Mouse (Mus musculus): ENCODE data around the gene Serpine1. TPM values are rescaled to one million over a fixed set of nuclear protein-coding genes. Genes with fewer than 3 reads are reported as not detected.

Gene Serpine1
- polyA plus RNA-seq, 1 experiment, result 4.1 TPM

- Histone ChIP-seq H3K4me3 (ENCODE audit: control insufficient read depth, insufficient read depth, low read length) (no peak overlapping the region), H3K4me1 (replicated peaks; ENCODE audit: control insufficient read depth, insufficient read depth, low read length) (no peaks in the 10 kb centered on the region), H3K27ac (ENCODE audit: control insufficient read depth, insufficient read depth, low read length) (no peak overlapping the region), H3K36me3 (ENCODE audit: control insufficient read depth, insufficient read depth, low read length) (no peaks in the 10 kb centered on the region), H3K27me3 (ENCODE audit: control insufficient read depth, insufficient read depth, low read length) (no peaks in the 10 kb centered on the region)
- 89% methylated on average over 3 of the region's 3 CpGs for WGBS
- no peak for DNase-seq
- TF ChIP-seq POLR2A (IDR thresholded peaks at IDR 0.05; ENCODE audit: control insufficient read depth, extremely low read depth, insufficient read depth, low read length, poor library complexity), result no peak
- no peak for TF ChIP-seq CTCF (IDR thresholded peaks at IDR 0.05; ENCODE audit: borderline replicate concordance, control insufficient read depth, extremely low read depth, insufficient read depth, low read length, poor library complexity)
These were observed 13.7 kb upstream of the Serpine1 start for GRCm38 (mm10) chr5:137085731-137086130.

DNA sequence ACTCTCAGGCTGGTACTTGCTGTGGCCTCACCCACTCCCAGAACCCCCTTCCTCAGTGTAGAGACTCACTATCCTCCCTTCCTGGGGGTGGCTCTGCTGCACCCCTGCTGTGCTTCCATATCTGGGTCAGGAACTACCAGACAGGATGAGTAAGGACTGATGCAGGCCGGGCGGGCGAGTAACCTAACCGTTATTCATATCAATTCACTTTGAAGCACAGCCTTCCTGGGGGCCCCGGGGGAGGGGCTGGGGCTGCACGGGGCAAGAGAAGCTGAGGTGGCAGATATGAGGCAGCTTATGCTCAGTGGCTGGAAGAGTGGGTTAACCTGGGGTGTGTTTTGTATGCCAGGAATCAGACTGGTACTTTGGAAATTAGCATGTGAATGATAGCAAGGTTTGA lies 13.0 kb upstream of the Serpine1 start:
- TF ChIP-seq POLR2A (IDR thresholded peaks at IDR 0.05; ENCODE audit: control insufficient read depth, extremely low read depth, insufficient read depth, low read length, poor library complexity) (no peak), CTCF (IDR thresholded peaks at IDR 0.05; ENCODE audit: borderline replicate concordance, control insufficient read depth, extremely low read depth, insufficient read depth, low read length, poor library complexity) (no peak)
- no peak for DNase-seq
- no peaks in the 10 kb centered on the region for H3K4me1 ChIP-seq (replicated peaks; ENCODE audit: control insufficient read depth, insufficient read depth, low read length)
- no peaks in the 10 kb centered on the region for H3K36me3 ChIP-seq (ENCODE audit: control insufficient read depth, insufficient read depth, low read length)
- H3K27me3 ChIP-seq (ENCODE audit: control insufficient read depth, insufficient read depth, low read length), result no peaks in the 10 kb centered on the region
- no peak overlapping the region for H3K27ac ChIP-seq (ENCODE audit: control insufficient read depth, insufficient read depth, low read length)
- H3K4me3 ChIP-seq (ENCODE audit: control insufficient read depth, insufficient read depth, low read length), result no peak overlapping the region
- 89% methylated on average over 6 of the region's 6 CpGs for WGBS

DNA sequence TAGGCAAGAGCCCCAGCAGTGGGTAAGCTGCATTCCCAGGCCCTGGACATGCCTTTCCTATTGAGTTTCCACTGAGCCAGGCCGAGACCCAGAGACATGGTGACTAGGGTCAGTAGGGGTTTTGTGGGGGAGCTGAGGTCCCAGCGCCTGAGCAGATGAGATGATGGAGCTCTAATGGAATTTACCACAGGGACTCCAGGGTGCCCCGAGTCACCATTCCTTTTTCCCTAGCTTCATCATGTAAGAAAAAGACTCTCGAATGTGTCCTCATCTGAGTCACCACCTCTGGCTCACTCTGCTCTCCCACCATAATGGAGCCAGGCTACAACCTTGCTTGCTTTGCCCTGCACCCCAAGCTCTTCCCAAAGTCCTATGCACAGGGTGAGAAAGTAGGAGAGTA lies 11.0 kb upstream of the Serpine1 start:
- no peak for DNase-seq
- no peak for TF ChIP-seq POLR2A (IDR thresholded peaks at IDR 0.05; ENCODE audit: control insufficient read depth, extremely low read depth, insufficient read depth, low read length, poor library complexity)
- 93% methylated on average over 4 of the region's 4 CpGs for WGBS
- H3K4me1 ChIP-seq (replicated peaks; ENCODE audit: control insufficient read depth, insufficient read depth, low read length), result no peaks in the 10 kb centered on the region
- H3K4me3 ChIP-seq (ENCODE audit: control insufficient read depth, insufficient read depth, low read length), result no peak overlapping the region
- H3K36me3 ChIP-seq (ENCODE audit: control insufficient read depth, insufficient read depth, low read length), result no peaks in the 10 kb centered on the region
- H3K27me3 ChIP-seq (ENCODE audit: control insufficient read depth, insufficient read depth, low read length), result no peaks in the 10 kb centered on the region
- no peak overlapping the region for H3K27ac ChIP-seq (ENCODE audit: control insufficient read depth, insufficient read depth, low read length)

- no peak overlapping the region for H3K27ac ChIP-seq (ENCODE audit: control insufficient read depth, insufficient read depth, low read length)
- 50% methylated on average over 5 of the region's 5 CpGs for WGBS
- no peaks in the 10 kb centered on the region for H3K4me1 ChIP-seq (replicated peaks; ENCODE audit: control insufficient read depth, insufficient read depth, low read length)
- H3K4me3 ChIP-seq (ENCODE audit: control insufficient read depth, insufficient read depth, low read length), result no peak overlapping the region
- no peak for DNase-seq
- H3K36me3 ChIP-seq (ENCODE audit: control insufficient read depth, insufficient read depth, low read length), result no peaks in the 10 kb centered on the region
- H3K27me3 ChIP-seq (ENCODE audit: control insufficient read depth, insufficient read depth, low read length), result no peaks in the 10 kb centered on the region
- TF ChIP-seq CTCF (IDR thresholded peaks at IDR 0.05; ENCODE audit: borderline replicate concordance, control insufficient read depth, extremely low read depth, insufficient read depth, low read length, poor library complexity), result no peak
- TF ChIP-seq POLR2A (IDR thresholded peaks at IDR 0.05; ENCODE audit: control insufficient read depth, extremely low read depth, insufficient read depth, low read length, poor library complexity), result no peak
These were observed 7.8 kb upstream of the Serpine1 start for GRCm38 (mm10) chr5:137079849-137080248.

GRCm38 (mm10) chr5:137078616-137079015 lies 6.5 kb upstream of the Serpine1 start:
- H3K4me3 ChIP-seq (ENCODE audit: control insufficient read depth, insufficient read depth, low read length), result no peak overlapping the region
- H3K27ac ChIP-seq (ENCODE audit: control insufficient read depth, insufficient read depth, low read length), result no peak overlapping the region
- no peaks in the 10 kb centered on the region for H3K27me3 ChIP-seq (ENCODE audit: control insufficient read depth, insufficient read depth, low read length)
- no peaks in the 10 kb centered on the region for H3K36me3 ChIP-seq (ENCODE audit: control insufficient read depth, insufficient read depth, low read length)
- 86% methylated on average over 6 of the region's 6 CpGs for WGBS
- H3K4me1 ChIP-seq (replicated peaks; ENCODE audit: control insufficient read depth, insufficient read depth, low read length), result no peaks in the 10 kb centered on the region
- no peak for TF ChIP-seq CTCF (IDR thresholded peaks at IDR 0.05; ENCODE audit: borderline replicate concordance, control insufficient read depth, extremely low read depth, insufficient read depth, low read length, poor library complexity)
- TF ChIP-seq POLR2A (IDR thresholded peaks at IDR 0.05; ENCODE audit: control insufficient read depth, extremely low read depth, insufficient read depth, low read length, poor library complexity), result no peak
- no peak for DNase-seq

GRCm38 (mm10) chr5:137078041-137078440 lies 6.0 kb upstream of the Serpine1 start:
- Histone ChIP-seq H3K27ac (ENCODE audit: control insufficient read depth, insufficient read depth, low read length) (no peak overlapping the region), H3K4me3 (ENCODE audit: control insufficient read depth, insufficient read depth, low read length) (no peak overlapping the region), H3K36me3 (ENCODE audit: control insufficient read depth, insufficient read depth, low read length) (no peaks in the 10 kb centered on the region), H3K4me1 (replicated peaks; ENCODE audit: control insufficient read depth, insufficient read depth, low read length) (no peaks in the 10 kb centered on the region), H3K27me3 (ENCODE audit: control insufficient read depth, insufficient read depth, low read length) (no peaks in the 10 kb centered on the region)
- WGBS, result 95% methylated on average over 14 of the region's 14 CpGs
- TF ChIP-seq POLR2A (IDR thresholded peaks at IDR 0.05; ENCODE audit: control insufficient read depth, extremely low read depth, insufficient read depth, low read length, poor library complexity), result no peak
- no peak for DNase-seq

DNA sequence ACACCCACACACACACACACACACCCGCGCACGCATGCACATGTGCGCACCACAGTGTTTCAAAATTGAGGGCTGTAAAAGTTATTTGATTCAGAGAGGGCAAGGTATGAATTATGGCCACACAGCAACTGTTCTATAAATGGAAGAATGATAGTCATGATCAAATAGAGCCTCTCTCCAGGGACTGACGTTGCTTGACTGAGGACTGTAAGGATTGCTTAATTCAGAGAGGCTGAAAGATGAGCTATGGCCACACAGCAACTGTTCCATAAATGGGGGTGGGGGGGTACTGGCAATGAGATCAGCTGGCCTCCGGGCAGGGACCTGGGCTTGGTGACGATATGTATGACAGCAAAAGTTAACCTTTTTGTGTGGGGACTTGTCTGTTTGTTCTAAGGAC lies 5.1 kb upstream of the Serpine1 start:
- Histone ChIP-seq H3K4me1 (replicated peaks; ENCODE audit: control insufficient read depth, insufficient read depth, low read length) (no peaks in the 10 kb centered on the region), H3K36me3 (ENCODE audit: control insufficient read depth, insufficient read depth, low read length) (no peaks in the 10 kb centered on the region), H3K4me3 (ENCODE audit: control insufficient read depth, insufficient read depth, low read length) (no peak overlapping the region), H3K27me3 (ENCODE audit: control insufficient read depth, insufficient read depth, low read length) (no peaks in the 10 kb centered on the region), H3K27ac (ENCODE audit: control insufficient read depth, insufficient read depth, low read length) (no peak overlapping the region)
- no peak for DNase-seq
- WGBS, result 96% methylated on average over 7 of the region's 7 CpGs
- TF ChIP-seq POLR2A (IDR thresholded peaks at IDR 0.05; ENCODE audit: control insufficient read depth, extremely low read depth, insufficient read depth, low read length, poor library complexity) (no peak), CTCF (IDR thresholded peaks at IDR 0.05; ENCODE audit: borderline replicate concordance, control insufficient read depth, extremely low read depth, insufficient read depth, low read length, poor library complexity) (no peak)

Data from thymus, adult 2 months (tissue).